Mouse (Mus musculus) megakaryocyte, embryonic 14.5 days (primary cell): ENCODE data around the gene Vwa3a.

ENCODE experiments used
- FLI1 ChIP-seq: IDR thresholded peaks from 2 replicates; pipeline ENCODE4 v1.6.1; 2012; ENCODE audit warnings: low read length, inconsistent platforms, mixed read lengths
- GATA1 ChIP-seq: IDR thresholded peaks from 3 replicates; pipeline ENCODE4 v1.6.1; 2012; ENCODE audit warnings: mixed read lengths, low read length, inconsistent platforms, borderline replicate concordance

- TF ChIP-seq GATA1, result no peak
- no peak for TF ChIP-seq FLI1
These were observed 109.9 kb downstream of the Vwa3a start for GRCm38 (mm10) chr7:120848831-120849512.
